Mouse (Mus musculus) liver, adult 2 months (tissue): ENCODE data around the gene Tnrc6a. TPM values are rescaled to one million over a fixed set of nuclear protein-coding genes. Genes with fewer than 3 reads are reported as not detected.
"Not testable (repeated sequence)": the region's sequence is repeated elsewhere in the genome, so short reads cannot be mapped to it uniquely, and the experiment has no call there.

Experiments
- DNase-seq: peaks from one replicate; pipeline ENCODE4 v3.0.0-alpha.2; 2011; ENCODE audit warnings: low read depth, low spot score; ENCODE audit errors: extremely low read depth
- H3K27ac ChIP-seq: fragments of 200-500 bp; replicated peaks from 2 replicates; pipeline ENCODE4 v1.5.1; 2012; ENCODE audit warnings: low read depth, mild to moderate bottlenecking, control low read depth, inconsistent platforms, low read length; ENCODE audit not compliant: insufficient read depth
- H3K27me3 ChIP-seq: fragments of 200-500 bp; 2 replicates; pipeline ENCODE4 v1.6.1; 2012; ENCODE audit warnings: mild to moderate bottlenecking, moderate library complexity, low read length, inconsistent platforms; ENCODE audit not compliant: control insufficient read depth, insufficient read depth
- H3K36me3 ChIP-seq: fragments of 200-500 bp; 2 replicates; pipeline ENCODE4 v1.6.1; 2012; ENCODE audit warnings: low read length, inconsistent platforms; ENCODE audit not compliant: control insufficient read depth, insufficient read depth
- H3K4me1 ChIP-seq: fragments of 200-500 bp; 2 replicates; pipeline ENCODE4 v1.6.1; 2011; ENCODE audit warnings: low read length; ENCODE audit not compliant: control insufficient read depth, insufficient read depth
- H3K4me3 ChIP-seq: fragments of 200-500 bp; 2 replicates; pipeline ENCODE4 v1.5.1; 2011; ENCODE audit warnings: low read depth, mild to moderate bottlenecking, control low read depth, low read length, moderate library complexity; ENCODE audit not compliant: insufficient read depth
- H3K79me2 ChIP-seq: fragments of 200-500 bp; 2 replicates; pipeline ENCODE4 v1.6.1; 2012; ENCODE audit warnings: inconsistent platforms, mild to moderate bottlenecking, low read length, moderate library complexity; ENCODE audit not compliant: control insufficient read depth, insufficient read depth
- H3K9ac ChIP-seq: fragments of 200-500 bp; 2 replicates; pipeline ENCODE4 v1.6.1; 2012; ENCODE audit warnings: low read depth, mild to moderate bottlenecking, control low read depth, inconsistent platforms, low read length
- CTCF ChIP-seq: fragments of 200-500 bp; IDR thresholded peaks from 2 replicates; pipeline ENCODE4 v1.5.1; 2011; ENCODE audit warnings: low read depth, low read length, control low read depth
- POLR2A ChIP-seq: fragments of 200-500 bp; IDR thresholded peaks from 2 replicates; pipeline ENCODE4 v1.6.1; 2011; ENCODE audit warnings: low read length, control low read depth; ENCODE audit not compliant: insufficient read depth; ENCODE audit errors: extremely low read depth
- WGBS: fragments of 180-500 bp; shearing (Covaris S2); methylation state at CpG from one replicate; pipeline ENCODE4 v1.1.7; 2018; 5-methylcytosine and 5-hydroxymethylcytosine counted together
- polyA plus RNA-seq: library from polyadenylated mRNA; depleted of rRNA; stranded (reverse); fragments of >200 nt; gene quantifications from 2 replicates; pipeline ENCODE4 v1.2.3, GENCODE M21; 2012
- total RNA-seq: library from RNA; depleted of rRNA; stranded (reverse); fragments of >200 nt; gene quantifications from 2 replicates; pipeline ENCODE4 v1.2.3, GENCODE M21; 2014

Gene Tnrc6a
- total and polyA plus RNA-seq, 2 experiments, result 22.1 to 29.7 TPM

- WGBS, result 95% methylated on average over 4 of the region's 4 CpGs
- DNase-seq, result no peak
These were observed 34.8 kb upstream of the Tnrc6a start for GRCm38 (mm10) chr7:123088920-123089319.

DNA sequence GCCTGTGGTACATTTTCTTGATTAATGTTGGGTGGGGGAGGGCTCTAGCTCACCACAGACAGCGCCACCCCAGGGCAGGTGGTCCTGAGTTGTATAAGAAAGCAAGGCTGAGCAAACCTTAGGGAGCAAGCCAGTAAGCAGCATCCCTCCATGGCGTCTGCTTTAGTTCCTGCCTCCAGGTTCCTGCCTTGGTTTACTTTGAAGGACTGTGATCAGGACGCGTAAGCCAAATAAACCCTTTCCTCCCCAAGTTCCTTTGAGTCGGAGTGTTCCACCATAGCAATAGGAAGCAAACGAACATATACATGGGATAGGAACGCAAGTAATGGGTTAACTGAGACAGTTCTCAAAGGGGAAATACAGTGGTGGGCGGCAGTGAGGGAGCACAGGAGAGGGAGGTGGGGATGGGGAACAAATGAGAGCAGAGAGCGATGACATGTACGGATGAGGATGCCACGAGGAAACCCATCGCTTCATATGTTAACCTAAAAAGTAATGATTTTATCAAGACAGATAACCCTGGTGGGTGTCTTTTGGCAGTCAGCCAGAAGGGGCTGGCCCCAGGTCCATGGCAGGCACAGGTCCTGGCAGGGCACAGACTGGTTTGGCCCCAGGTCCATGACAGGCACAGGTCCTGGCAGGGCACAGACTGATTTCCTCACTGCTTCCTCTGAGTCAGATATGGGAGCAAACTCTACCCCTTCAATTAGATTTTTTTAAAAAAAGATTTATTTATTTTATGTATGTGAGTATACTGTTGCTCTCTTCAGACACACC lies 27.2 kb upstream of the Tnrc6a start:
- Histone ChIP-seq H3K4me3 (no peak overlapping the region), H3K27me3 (no peaks in the 10 kb centered on the region), H3K9ac (no peak overlapping the region), H3K36me3 (no peaks in the 10 kb centered on the region), H3K4me1 (peaks cover 4% of the 10 kb centered on the region; the same call in 1 of the 2 replicates), H3K79me2 (no peaks in the 10 kb centered on the region), H3K27ac (no peak overlapping the region)
- TF ChIP-seq POLR2A, result no peak
- TF ChIP-seq CTCF, result no peak
- WGBS, result 91% methylated on average over 12 of the region's 12 CpGs
- no peak for DNase-seq

More at GRCm38 (mm10) chr7:123088920-123089319, 34.8 kb upstream of the Tnrc6a start:
- H3K27ac ChIP-seq, result no peak overlapping the region
- no peaks in the 10 kb centered on the region for H3K27me3 ChIP-seq
- H3K4me1 ChIP-seq, result no peaks in the 10 kb centered on the region
- TF ChIP-seq CTCF, result no peak
- no peak for TF ChIP-seq POLR2A
- H3K4me3 ChIP-seq, result no peak overlapping the region
- H3K79me2 ChIP-seq, result no peaks in the 10 kb centered on the region
- H3K36me3 ChIP-seq, result no peaks in the 10 kb centered on the region
- no peak overlapping the region for H3K9ac ChIP-seq

DNA sequence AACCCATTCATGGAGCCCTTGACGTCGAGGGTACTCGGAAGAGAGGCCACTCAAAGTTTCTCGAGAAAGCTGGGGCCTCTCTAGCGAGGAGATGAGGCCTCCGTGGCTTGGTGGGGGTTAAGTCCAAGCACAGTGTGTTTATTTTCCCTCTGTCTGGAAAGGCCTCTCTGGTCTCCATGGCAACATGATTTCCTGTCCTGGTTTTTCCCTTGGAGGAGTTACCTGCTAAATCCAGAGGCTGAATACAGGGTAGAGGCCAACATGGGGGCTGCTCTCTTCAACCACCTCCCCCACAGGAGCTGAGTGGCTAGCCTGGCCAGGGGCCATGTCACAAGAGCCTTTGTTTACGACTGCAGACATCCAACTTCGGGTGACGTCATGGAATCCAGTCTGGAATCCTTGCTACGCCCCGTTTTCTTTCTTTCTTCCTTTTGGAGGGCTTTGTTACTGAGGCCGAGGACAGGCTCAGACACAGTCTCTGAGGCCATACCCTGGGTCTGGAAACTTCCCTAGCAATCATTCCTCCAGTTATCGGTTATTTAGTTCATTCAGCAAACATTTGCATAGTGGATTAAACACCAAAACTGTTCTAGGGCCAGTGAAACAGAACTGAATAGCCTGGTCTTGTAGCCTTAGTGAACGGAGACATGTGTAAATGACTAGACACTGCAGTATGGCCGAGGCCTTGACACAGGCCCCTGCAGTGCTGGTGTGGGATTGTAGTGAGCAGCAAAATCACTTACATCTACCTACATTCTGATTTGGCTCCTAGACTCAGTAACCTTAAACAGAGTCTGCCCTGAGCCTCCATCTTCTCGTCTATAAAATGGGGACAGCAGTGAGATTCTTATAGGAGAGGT lies 25.6 kb upstream of the Tnrc6a start:
- no peaks in the 10 kb centered on the region for H3K79me2 ChIP-seq
- no peaks in the 10 kb centered on the region for H3K36me3 ChIP-seq
- H3K4me3 ChIP-seq, result no peak overlapping the region
- H3K27ac ChIP-seq, result peak overlapping the region; percentile 46; the same call in 1 of the 2 replicates
- TF ChIP-seq POLR2A (no peak), CTCF (no peak)
- 14% methylated on average over 16 of the region's 16 CpGs for WGBS
- no peaks in the 10 kb centered on the region for H3K27me3 ChIP-seq
- no peak overlapping the region for H3K9ac ChIP-seq
- peak; percentile 52 for DNase-seq
- peaks cover 4% of the 10 kb centered on the region; the same call in 1 of the 2 replicates for H3K4me1 ChIP-seq

DNA sequence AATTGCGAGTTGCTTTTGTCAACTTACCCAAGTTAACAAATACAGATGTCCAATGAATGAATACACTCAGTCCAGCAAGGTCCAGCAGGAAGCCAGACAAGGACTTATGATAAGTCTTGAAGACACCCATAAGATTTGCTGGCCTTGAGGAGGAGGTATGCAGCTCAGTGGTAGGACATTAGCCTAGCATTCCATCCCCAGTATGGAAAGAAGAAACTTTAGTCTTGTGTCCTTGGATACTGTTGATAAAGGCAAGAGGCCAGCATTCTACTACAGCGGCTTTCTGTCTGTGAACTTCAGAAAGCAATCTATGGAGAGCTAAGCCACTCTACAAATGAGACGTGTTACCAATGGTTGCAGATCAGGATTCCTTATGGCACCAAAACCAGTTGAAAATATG lies 22.4 kb upstream of the Tnrc6a start:
- Histone ChIP-seq H3K9ac (no peak overlapping the region), H3K27me3 (no peaks in the 10 kb centered on the region), H3K4me1 (peaks cover 4% of the 10 kb centered on the region; the same call in 1 of the 2 replicates), H3K4me3 (no peak overlapping the region), H3K79me2 (no peaks in the 10 kb centered on the region), H3K27ac (no peak overlapping the region), H3K36me3 (no peaks in the 10 kb centered on the region)
- 44% methylated on average over 3 of the region's 3 CpGs for WGBS
- no peak for DNase-seq
- no peak for TF ChIP-seq CTCF
- no peak for TF ChIP-seq POLR2A

DNA sequence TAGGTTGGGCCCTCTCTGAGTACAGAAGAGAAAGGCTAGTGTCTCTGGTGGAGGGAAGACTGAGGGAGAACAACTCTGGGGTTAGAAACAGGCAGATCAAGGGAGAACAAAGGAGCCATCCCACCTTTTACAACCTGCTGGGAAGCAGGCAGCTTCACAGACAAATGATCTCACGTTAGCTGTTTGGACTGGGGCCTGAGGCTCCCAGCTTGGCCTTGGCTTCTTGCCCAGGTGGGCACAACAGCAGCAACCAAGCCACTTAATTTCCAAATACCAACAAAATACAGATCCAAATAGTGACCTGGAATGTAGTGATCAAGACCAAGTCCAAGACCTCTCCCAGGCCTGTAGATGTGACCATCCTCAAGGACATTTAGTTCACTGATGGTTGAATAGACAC lies 18.3 kb upstream of the Tnrc6a start:
- not testable (repeated sequence) for H3K36me3 ChIP-seq, DNase-seq, H3K4me3 ChIP-seq, H3K4me1 ChIP-seq, H3K9ac ChIP-seq, H3K27me3 ChIP-seq, H3K27ac ChIP-seq, H3K79me2 ChIP-seq
- WGBS, result 54% methylated on average over 1 of the region's 1 CpGs
